Mouse (Mus musculus): ENCODE results near the gene Iqgap1. TPM values are rescaled to one million over a fixed set of nuclear protein-coding genes. Genes with fewer than 3 reads are reported as not detected.

Iqgap1 gene
- total RNA-seq (2014; rRNA removed; ENCODE audit: low replicate concordance) (39.8 and 88.5 TPM in 2 replicates), polyA plus RNA-seq (2015; fragmentation: Nextera tagmentation; extraction: Ambion mirVana) (22.6 and 23.6 TPM in 2 replicates)

DNA sequence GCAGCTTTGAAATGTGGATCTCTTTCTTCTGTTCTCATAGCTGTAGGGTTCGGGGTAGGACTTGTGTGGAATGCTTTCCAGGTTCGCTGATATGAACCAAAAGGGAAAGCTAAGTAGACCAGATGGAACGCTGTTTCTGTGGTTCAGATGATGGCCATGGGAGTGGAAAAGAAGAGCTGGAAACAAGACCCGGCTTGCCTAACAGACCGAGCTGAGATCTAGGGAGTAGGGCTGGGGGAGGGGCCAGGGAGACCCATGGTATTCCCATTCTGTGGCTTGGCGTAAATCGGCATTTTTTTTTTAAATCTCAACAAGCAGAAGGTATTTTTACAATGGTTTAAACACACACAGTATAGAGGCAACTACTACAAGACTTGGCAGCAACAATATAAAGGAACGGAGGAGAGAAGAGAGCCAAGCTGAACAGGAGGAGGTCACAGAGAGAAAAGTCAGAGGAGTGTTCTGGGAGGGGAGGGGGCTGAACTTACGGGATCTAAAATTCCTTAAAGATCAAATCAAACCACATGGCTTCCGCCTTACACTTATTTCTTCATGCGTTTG lies at the start of gene Iqgap1:
Iqgap1 (minus strand) TSS at position 132 of the 561 bp plus-strand sequence.
- DNase-seq (ENCODE audit: low spot score), result no peak
- Histone ChIP-seq H3K36me3 (replicated peaks; ENCODE audit: control insufficient read depth, insufficient read depth, low read length) (no peaks in the 10 kb centered on the region), H3K4me2 (ENCODE audit: low read depth, low read length) (no peak within 1 kb of the TSS), H3K27ac (ENCODE audit: low read depth) (no peak within 1 kb of the TSS), H3K27me3 (ENCODE audit: control insufficient read depth, insufficient read depth, low read length) (no peaks in the 10 kb centered on the region), H3K4me3 (ENCODE audit: low read depth, low read length) (no peak within 1 kb of the TSS), H3K9me3 (replicated peaks; ENCODE audit: control insufficient read depth, low read length) (no peaks in the 10 kb centered on the region), H3K9ac (replicated peaks; ENCODE audit: low read depth, low read length) (no peak within 1 kb of the TSS), H3K4me1 (ENCODE audit: control insufficient read depth, insufficient read depth) (peaks cover 21% of the 10 kb centered on the region; the same call in 1 of the 2 replicates)
- WGBS, result 69% methylated on average over 11 of the region's 11 CpGs
- no peak for ATAC-seq (ENCODE audit: insufficient read depth, low read depth)
- TF ChIP-seq CTCF (IDR thresholded peaks at IDR 0.05; ENCODE audit: low read depth) (no peak), EP300 (IDR thresholded peaks at IDR 0.05; ENCODE audit: low read depth) (no peak)

DNA sequence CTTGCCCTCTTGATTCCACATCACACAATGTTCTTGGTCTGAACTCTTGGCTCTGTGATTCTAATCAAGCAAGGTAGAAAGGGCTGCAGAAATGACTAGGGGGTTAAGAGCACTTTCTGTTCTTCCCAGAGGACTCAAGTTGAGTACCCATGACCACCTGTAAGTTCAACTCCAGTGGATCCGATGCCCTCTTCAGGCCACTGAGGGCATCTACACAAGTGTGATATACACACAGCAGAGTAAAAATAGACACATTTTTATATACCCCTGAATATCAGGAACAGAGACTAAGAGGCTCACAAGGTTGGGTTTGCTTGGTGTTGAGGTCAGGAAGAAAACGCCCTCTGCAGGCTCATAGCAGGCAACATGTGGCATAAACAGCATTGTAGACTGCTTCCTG lies 47.9 kb upstream of the Iqgap1 start:
- H3K27me3 ChIP-seq (ENCODE audit: control insufficient read depth, insufficient read depth, low read length), result no peaks in the 10 kb centered on the region
- H3K4me3 ChIP-seq (ENCODE audit: low read depth, low read length), result no peak overlapping the region
- H3K4me1 ChIP-seq (ENCODE audit: control insufficient read depth, insufficient read depth), result no peaks in the 10 kb centered on the region
- H3K9me3 ChIP-seq (replicated peaks; ENCODE audit: control insufficient read depth, low read length), result no peaks in the 10 kb centered on the region
- H3K27ac ChIP-seq (ENCODE audit: low read depth), result no peak overlapping the region
- WGBS, result 96% methylated on average over 2 of the region's 2 CpGs
- H3K36me3 ChIP-seq (replicated peaks; ENCODE audit: control insufficient read depth, insufficient read depth, low read length), result peaks cover 75% of the 10 kb centered on the region
- no peak overlapping the region for H3K9ac ChIP-seq (replicated peaks; ENCODE audit: low read depth, low read length)
- no peak for TF ChIP-seq EP300 (IDR thresholded peaks at IDR 0.05; ENCODE audit: low read depth)
- TF ChIP-seq CTCF (IDR thresholded peaks at IDR 0.05; ENCODE audit: low read depth), result no peak
- H3K4me2 ChIP-seq (ENCODE audit: low read depth, low read length), result no peak overlapping the region
- ATAC-seq (ENCODE audit: insufficient read depth, low read depth) (no peak), DNase-seq (ENCODE audit: low spot score) (no peak)

DNA sequence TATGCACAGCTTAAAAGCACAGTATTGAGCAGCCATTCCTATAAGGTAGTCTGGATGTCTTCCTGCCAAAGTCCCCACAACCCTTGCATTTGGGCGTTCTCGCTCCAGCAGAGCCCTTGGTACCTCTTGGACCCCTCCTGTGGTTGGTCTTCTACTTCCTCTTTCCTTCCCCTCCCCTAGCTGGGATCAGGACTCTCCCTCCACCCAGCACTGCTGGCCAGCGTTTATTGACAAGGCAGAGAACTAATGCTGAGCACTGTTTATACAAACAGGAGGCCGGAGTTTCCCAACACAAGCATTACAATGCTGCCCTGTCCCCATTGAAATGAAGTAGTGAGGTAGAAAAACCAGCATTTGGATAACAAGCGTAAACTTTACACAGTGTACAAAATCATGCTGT lies 47.3 kb upstream of the Iqgap1 start:
- H3K27ac ChIP-seq (ENCODE audit: low read depth), result no peak overlapping the region
- 89% methylated on average over 5 of the region's 5 CpGs for WGBS
- H3K9me3 ChIP-seq (replicated peaks; ENCODE audit: control insufficient read depth, low read length), result no peaks in the 10 kb centered on the region
- no peak overlapping the region for H3K4me2 ChIP-seq (ENCODE audit: low read depth, low read length)
- TF ChIP-seq CTCF (IDR thresholded peaks at IDR 0.05; ENCODE audit: low read depth) (no peak), EP300 (IDR thresholded peaks at IDR 0.05; ENCODE audit: low read depth) (no peak)
- no peak for ATAC-seq (ENCODE audit: insufficient read depth, low read depth)
- H3K4me3 ChIP-seq (ENCODE audit: low read depth, low read length), result no peak overlapping the region
- H3K4me1 ChIP-seq (ENCODE audit: control insufficient read depth, insufficient read depth), result no peaks in the 10 kb centered on the region
- DNase-seq (ENCODE audit: low spot score), result no peak
- no peaks in the 10 kb centered on the region for H3K27me3 ChIP-seq (ENCODE audit: control insufficient read depth, insufficient read depth, low read length)
- H3K9ac ChIP-seq (replicated peaks; ENCODE audit: low read depth, low read length), result no peak overlapping the region
- H3K36me3 ChIP-seq (replicated peaks; ENCODE audit: control insufficient read depth, insufficient read depth, low read length), result peaks cover 81% of the 10 kb centered on the region

DNA sequence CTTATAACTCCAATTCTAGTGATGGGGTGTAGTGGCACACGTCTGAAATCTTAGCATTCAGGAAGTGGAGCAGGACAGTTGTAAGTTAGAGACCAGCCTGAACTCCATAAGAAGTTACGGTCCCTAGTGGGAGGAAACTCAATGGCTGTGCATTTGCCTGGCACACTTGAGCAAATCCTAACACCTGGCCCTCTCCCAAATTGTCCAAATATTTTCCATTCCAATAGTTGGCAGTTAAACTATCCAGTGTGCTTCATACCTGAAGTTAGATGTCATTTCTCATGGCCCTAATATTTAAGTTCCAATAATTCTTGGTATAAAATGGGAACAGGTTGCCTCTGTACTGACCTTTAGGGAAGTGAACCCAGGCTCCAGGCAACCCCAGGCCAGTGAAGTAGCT lies 42.9 kb upstream of the Iqgap1 start:
- Histone ChIP-seq H3K4me3 (ENCODE audit: low read depth, low read length) (no peak overlapping the region), H3K4me1 (ENCODE audit: control insufficient read depth, insufficient read depth) (peaks cover 20% of the 10 kb centered on the region), H3K27ac (ENCODE audit: low read depth) (no peak overlapping the region), H3K9me3 (replicated peaks; ENCODE audit: control insufficient read depth, low read length) (no peaks in the 10 kb centered on the region), H3K27me3 (ENCODE audit: control insufficient read depth, insufficient read depth, low read length) (no peaks in the 10 kb centered on the region), H3K36me3 (replicated peaks; ENCODE audit: control insufficient read depth, insufficient read depth, low read length) (peaks cover 78% of the 10 kb centered on the region), H3K4me2 (ENCODE audit: low read depth, low read length) (no peak overlapping the region), H3K9ac (replicated peaks; ENCODE audit: low read depth, low read length) (no peak overlapping the region)
- WGBS, result 75% methylated on average over 2 of the region's 2 CpGs
- ATAC-seq (ENCODE audit: insufficient read depth, low read depth) (no peak), DNase-seq (ENCODE audit: low spot score) (no peak)
- TF ChIP-seq CTCF (IDR thresholded peaks at IDR 0.05; ENCODE audit: low read depth) (no peak), EP300 (IDR thresholded peaks at IDR 0.05; ENCODE audit: low read depth) (no peak)

DNA sequence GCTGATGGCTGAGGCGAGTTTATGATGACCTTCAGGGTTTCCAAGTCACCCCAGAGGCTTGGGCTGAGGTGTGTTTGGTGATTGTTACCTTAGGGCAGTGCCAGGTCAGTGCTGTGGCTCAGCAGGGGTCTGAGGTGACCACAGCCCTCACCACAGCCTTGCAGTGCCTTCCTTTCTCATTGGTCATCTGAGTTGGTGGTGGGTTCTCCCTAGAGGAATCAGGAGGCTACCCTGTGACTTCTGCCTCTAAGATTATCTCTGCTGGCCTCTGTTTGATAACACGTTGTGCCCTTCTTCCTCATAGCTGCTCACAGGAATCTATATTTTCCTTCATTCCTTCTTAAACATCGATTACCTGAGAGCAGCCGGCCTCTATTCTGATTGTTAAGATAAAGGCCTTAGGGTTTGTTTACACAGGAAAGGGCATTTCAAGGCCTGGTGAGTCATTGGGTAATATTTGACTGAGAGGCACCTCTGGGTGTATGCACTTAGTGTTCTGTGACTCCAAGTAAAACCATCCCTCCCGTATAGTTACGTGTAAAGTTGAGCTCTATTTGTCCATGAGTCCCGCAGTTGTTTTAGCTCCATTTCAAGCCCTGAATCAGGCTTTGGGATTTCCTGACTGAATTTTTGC lies 40.9 kb upstream of the Iqgap1 start:
- peaks cover 29% of the 10 kb centered on the region for H3K4me1 ChIP-seq (ENCODE audit: control insufficient read depth, insufficient read depth)
- TF ChIP-seq EP300 (IDR thresholded peaks at IDR 0.05; ENCODE audit: low read depth) (no peak), CTCF (IDR thresholded peaks at IDR 0.05; ENCODE audit: low read depth) (no peak)
- no peak overlapping the region for H3K27ac ChIP-seq (ENCODE audit: low read depth)
- no peaks in the 10 kb centered on the region for H3K9me3 ChIP-seq (replicated peaks; ENCODE audit: control insufficient read depth, low read length)
- DNase-seq (ENCODE audit: low spot score) (no peak), ATAC-seq (ENCODE audit: insufficient read depth, low read depth) (no peak)
- H3K4me3 ChIP-seq (ENCODE audit: low read depth, low read length), result no peak overlapping the region
- no peaks in the 10 kb centered on the region for H3K27me3 ChIP-seq (ENCODE audit: control insufficient read depth, insufficient read depth, low read length)
- WGBS, result 73% methylated on average over 7 of the region's 7 CpGs
- H3K9ac ChIP-seq (replicated peaks; ENCODE audit: low read depth, low read length), result no peak overlapping the region
- peaks cover 70% of the 10 kb centered on the region for H3K36me3 ChIP-seq (replicated peaks; ENCODE audit: control insufficient read depth, insufficient read depth, low read length)
- no peak overlapping the region for H3K4me2 ChIP-seq (ENCODE audit: low read depth, low read length)

All from heart, postnatal 0 days (tissue).